Mouse (Mus musculus) adrenal gland, adult 2 months (tissue): ENCODE measurements at regions not wholly inside any gene's neighbourhood (a gene's known extent, or its start where the extent isn't known, plus 50 kb on each side); places are given as distances from the start of the nearest gene placed in this dataset.

Experiments
- DNase-seq: peaks from one replicate; pipeline ENCODE4 v3.0.0; 2021

- DNase-seq: no peak
Observed at GRCm38 (mm10) chr13:29019839-29020238, 66.3 kb upstream of the Sox4 start.

- no peak for DNase-seq
Observed at GRCm38 (mm10) chr13:29016145-29016651, 62.7 kb upstream of the Sox4 start.

GRCm38 (mm10) chr13:29015605-29015994 lies 62.1 kb upstream of the Sox4 start:
- no peak for DNase-seq

- no peak for DNase-seq
Observed at GRCm38 (mm10) chr13:29014827-29015604, 61.5 kb upstream of the Sox4 start.

- DNase-seq: no peak
Observed at GRCm38 (mm10) chr13:29014066-29014826, 60.7 kb upstream of the Sox4 start.

GRCm38 (mm10) chr13:29006467-29006866 lies 53.0 kb upstream of the Sox4 start:
- DNase-seq: no peak
